ENCODE assay signal across 15 mouse cellular contexts in the genomic region with DNA sequence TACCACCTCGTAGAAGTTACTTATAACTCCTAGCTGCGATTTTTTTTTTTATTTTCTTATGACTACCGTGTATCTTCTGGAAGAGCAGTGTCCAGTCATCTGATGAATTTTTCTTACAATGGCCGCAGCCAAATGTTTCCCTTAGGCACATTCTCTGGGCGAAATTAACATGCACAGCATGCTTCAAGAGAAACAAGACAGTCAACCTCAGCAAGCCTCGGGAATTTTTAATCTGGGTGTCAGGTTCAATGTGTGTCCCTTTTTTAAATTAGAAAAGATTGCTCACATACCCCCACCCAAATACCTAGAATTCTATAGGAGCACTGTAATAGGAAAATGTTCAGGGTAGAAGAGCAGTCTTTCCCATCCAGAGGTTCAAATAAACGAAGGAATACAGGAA.
"Had no signal": no experiment of that assay in that cellular context is flagged by ENCODE, and none has a peak within 500 bp of the region (broad histone marks: within the 10 kb centered on the region; RNA-seq: fewer than 3 reads in every experiment).

No protein-coding gene starts in this region.

- H3K27me3 ChIP-seq: liver, embryonic 13.5 days; neural tube, embryonic 13.5 days had no signal

- H3K4me2 ChIP-seq: liver, embryonic 13.5 days; lung, embryonic 15.5 days; midbrain, embryonic 12.5 days; neural tube, embryonic 13.5 days had no signal

- H3K27ac ChIP-seq: left cerebral cortex, adult 2 months; limb, embryonic 10.5 days; liver, embryonic 13.5 days; lung, embryonic 15.5 days; macrophage; midbrain, embryonic 12.5 days; neural tube, embryonic 13.5 days had no signal

- H3K9me3 ChIP-seq: limb, embryonic 10.5 days; liver, embryonic 13.5 days; lung, embryonic 15.5 days; megakaryocyte, embryonic 14.5 days; midbrain, embryonic 12.5 days; neural tube, embryonic 13.5 days had no signal

- H3K4me1 ChIP-seq: lung, embryonic 15.5 days had no signal

- H3K9ac ChIP-seq: liver, embryonic 13.5 days; liver, postnatal 0 days; lung, embryonic 15.5 days; midbrain, embryonic 12.5 days; neural tube, embryonic 13.5 days had no signal

- H3K36me3 ChIP-seq: limb, embryonic 10.5 days; liver, embryonic 13.5 days; lung, embryonic 15.5 days; midbrain, embryonic 12.5 days; neural tube, embryonic 13.5 days had no signal

- H3K4me3 ChIP-seq: left cerebral cortex, adult 2 months; limb, embryonic 10.5 days; liver, embryonic 13.5 days; lung, embryonic 15.5 days; midbrain, embryonic 12.5 days; neural tube, embryonic 13.5 days had no signal

- ATAC-seq: liver, postnatal 0 days had no signal

- DNase-seq: kidney, adult 18-20 months; kidney, postnatal 10 days; kidney, postnatal 4 days; liver, embryonic 13.5 days; liver, postnatal 0 days; lung, postnatal 14 days; retina, postnatal 1 day; thymus, postnatal 36 days had no signal
